In the genomic region with DNA sequence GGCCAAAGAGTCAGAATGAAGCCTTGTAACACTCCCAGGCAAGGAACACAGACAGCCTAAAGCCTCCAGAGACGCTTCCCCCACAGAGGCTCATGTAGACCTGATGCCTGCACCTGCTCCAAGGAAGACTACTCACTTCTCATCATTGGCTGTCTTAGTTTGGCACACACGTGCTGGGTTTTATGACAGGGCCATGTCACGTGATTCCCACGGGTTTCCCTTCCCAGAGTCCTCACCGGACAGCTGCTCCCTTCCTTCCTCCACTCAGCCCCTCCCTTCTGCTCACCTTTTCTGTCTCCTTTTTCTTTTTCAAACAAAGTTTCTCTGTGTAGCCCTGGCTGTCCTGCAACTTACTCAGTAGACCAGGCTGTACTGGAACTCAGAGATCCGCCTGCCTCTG, we compare ENCODE assay signal across 19 mouse cellular contexts. TPM values are rescaled to one million over a fixed set of nuclear protein-coding genes. Genes with fewer than 3 reads are reported as not detected.
"Had no signal": no experiment of that assay in that cellular context is flagged by ENCODE, and none has a peak within 500 bp of the region (broad histone marks: within the 10 kb centered on the region; RNA-seq: fewer than 3 reads in every experiment).

No protein-coding gene starts in this region.

- H3K4me1 ChIP-seq: midbrain, embryonic 12.5 days; neural tube, embryonic 13.5 days; neural tube, embryonic 15.5 days had no signal

- H3K27ac ChIP-seq: midbrain, embryonic 12.5 days; neural tube, embryonic 13.5 days; neural tube, embryonic 15.5 days had no signal

- DNase-seq: lung, adult 18-20 months; lung, embryonic 14.5 days; lung, postnatal 10 days; lung, postnatal 4 days; midbrain, embryonic 14.5 days; retina, postnatal 1 day; right cerebral cortex, adult 18-20 months; right cerebral cortex, postnatal 25 days; right cerebral cortex, postnatal 4 days; spleen, adult 18-20 months; thymus, adult 18-20 months; thymus, postnatal 14 days; thymus, postnatal 36 days had no signal

- H3K36me3 ChIP-seq: midbrain, embryonic 12.5 days; neural tube, embryonic 13.5 days; neural tube, embryonic 15.5 days had no signal

- H3K9me3 ChIP-seq: neural tube, embryonic 13.5 days; neural tube, embryonic 15.5 days had no signal

- H3K9ac ChIP-seq: lung, embryonic 14.5 days; midbrain, embryonic 12.5 days; neural tube, embryonic 13.5 days; neural tube, embryonic 15.5 days had no signal

- H3K4me3 ChIP-seq: midbrain, embryonic 12.5 days; myocyte; neural tube, embryonic 13.5 days; neural tube, embryonic 15.5 days had no signal

- ATAC-seq: midbrain, embryonic 16.5 days had no signal

- H3K27me3 ChIP-seq: midbrain, embryonic 12.5 days; neural tube, embryonic 13.5 days; neural tube, embryonic 15.5 days had no signal

- H3K4me2 ChIP-seq: lung, embryonic 14.5 days; midbrain, embryonic 12.5 days; neural tube, embryonic 13.5 days; neural tube, embryonic 15.5 days had no signal

RNA-seq across cellular contexts. Expression of gene Entpd3, which starts 7.6 kb away (rescaled TPM):
- total RNA-seq: megakaryocyte-erythroid progenitor cell, adult 5-6 weeks had no signal
